Mouse (Mus musculus) A20 (cell line): Measurements from ENCODE around the gene Msi1.

Experiments used
- DNase-seq: peaks from one replicate; pipeline ENCODE4 v3.0.0-alpha.2; 2011; ENCODE audit warnings: low read depth, low spot score

Msi1 gene

GRCm38 (mm10) chr5:115429359-115430186, at the start of gene Msi1:
Gene Msi1 (plus strand): TSS chr5:115429599.
- no peak for DNase-seq

- no peak for DNase-seq
These were observed 37.5 kb upstream of the Msi1 start for GRCm38 (mm10) chr5:115391935-115392334.

- DNase-seq, result no peak
These were observed 36.4 kb upstream of the Msi1 start for GRCm38 (mm10) chr5:115392969-115393368.

GRCm38 (mm10) chr5:115394223-115394622, 35.2 kb upstream of the Msi1 start:
- DNase-seq, result no peak

- no peak for DNase-seq
These were observed 34.6 kb upstream of the Msi1 start for GRCm38 (mm10) chr5:115394836-115395235.

DNA sequence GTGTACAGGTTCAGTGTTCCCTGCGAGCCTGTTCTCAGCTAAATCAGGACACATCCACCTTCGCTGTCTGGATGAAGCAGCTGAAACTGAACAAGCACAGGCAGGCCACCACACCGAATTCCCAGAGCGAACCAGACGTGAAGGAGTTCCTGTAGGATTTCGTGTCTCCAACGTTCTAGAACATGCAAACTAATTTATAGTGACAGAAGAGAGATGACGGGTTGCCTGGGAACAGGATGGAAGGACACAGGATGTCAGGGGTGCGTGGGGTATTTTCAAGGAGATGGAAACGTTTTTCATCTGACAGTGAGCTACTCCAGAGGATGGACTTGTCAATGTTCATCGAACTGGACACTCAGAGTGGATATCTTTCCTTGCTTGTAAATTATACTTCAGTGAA, 32.7 kb upstream of the Msi1 start:
- DNase-seq, result no peak

DNA sequence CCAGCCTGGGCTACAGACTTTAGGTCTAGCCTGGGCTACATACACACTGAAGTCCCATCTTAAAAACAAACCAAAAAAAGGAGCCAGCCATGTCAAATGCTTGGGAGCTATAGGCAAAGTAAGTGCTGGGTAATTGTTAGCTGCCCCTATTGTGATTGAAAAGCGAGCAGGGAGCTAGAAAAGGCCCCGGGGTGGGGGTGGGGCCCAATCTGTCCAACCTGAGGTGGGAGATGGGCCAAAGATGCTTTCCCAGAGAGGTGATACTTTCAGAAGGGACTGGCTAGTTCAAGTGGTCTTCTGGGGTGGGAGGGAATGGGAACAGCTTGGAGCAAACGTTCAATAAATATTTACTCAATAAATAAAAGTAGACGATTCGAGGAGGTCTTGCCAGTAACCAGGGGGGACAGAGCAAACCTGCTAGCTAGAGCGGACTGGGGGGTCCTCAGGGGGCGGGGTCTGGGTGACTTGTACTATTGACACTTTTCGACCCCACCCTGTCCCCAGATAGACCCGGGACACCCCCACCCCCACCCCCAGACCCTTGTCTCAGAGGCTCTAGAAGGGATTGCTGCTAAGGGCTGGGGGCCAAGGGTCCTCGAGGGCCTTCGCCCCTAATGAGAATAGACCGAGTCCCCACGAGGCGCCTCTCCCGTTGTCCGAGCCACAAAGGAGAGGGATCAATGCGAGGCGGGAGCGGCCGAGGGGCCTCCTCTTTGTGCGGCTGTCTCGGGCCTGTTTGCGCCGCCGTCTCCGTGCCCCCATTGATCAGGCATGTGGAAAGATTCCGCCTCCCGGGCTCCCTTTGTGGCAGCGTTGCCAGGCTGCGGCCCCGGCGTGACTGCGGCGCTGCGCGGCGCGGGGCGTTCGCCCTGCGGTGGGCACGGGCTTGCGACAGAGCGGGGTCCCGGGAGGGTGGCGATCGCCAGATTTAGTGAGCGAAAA, 31.3 kb upstream of the Msi1 start:
- DNase-seq, result no peak

GRCm38 (mm10) chr5:115402063-115402462, 27.3 kb upstream of the Msi1 start:
- no peak for DNase-seq

DNA sequence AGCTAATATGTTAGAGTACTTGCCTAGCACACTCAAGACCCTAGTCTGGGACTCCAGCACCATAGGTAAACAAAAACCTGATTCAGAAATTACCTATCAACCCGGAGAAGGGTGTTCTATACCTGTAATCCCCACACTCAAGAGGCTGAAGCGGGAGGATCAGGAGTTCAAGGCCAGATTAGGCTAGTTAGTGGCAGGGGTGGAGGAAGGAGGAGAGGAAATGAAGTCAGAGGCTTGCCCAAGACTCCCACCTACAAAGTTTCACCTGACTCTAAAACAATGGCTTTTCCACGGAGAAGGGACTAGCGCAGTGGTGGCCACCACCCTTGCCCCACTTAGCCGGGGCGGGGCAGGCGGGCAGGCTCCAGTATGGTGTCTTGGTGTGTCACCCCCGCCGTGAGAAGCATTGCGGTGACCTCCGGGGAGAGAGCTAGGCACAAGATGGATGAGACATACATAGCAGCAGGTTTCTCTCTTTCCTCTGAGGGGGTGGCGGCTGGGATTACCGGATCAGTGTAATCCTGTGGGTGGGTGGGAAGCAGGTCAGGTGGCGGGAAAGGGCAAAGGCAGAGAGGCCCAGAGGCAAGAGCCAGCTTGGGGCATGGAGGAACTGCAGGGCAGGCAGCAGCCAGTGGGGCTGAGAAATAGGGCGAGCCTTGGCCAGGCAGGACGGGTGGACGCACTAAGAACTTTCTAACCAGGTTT, 25.8 kb upstream of the Msi1 start:
- no peak for DNase-seq

DNA sequence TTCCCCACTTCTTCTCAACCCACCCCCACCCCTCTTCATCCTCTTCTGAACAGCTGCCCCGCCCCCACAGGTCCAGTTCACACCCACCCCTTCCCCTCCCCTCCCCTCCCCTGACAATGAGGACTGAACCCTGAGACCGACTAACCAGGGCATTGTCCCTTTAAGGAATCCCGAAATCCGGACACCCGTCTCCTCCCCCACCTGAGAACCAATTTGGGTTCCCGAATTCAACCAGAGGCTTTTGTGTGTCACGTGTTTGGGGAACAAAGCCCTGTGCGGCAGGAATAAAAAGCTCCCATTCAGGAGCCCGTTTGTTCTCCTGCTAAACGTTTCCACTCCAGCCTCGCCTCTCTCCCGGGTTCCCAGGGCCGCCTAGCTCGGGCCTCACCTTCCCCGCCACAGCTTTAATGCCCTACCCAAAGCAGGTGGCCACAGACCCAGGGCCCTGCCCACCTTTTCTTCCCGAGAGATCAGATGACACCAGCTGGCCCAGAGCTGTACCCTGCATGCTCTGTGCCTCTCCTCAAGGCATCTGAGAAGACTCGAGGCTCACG, 25.1 kb upstream of the Msi1 start:
- DNase-seq, result no peak

GRCm38 (mm10) chr5:115405205-115405604, 24.2 kb upstream of the Msi1 start:
- no peak for DNase-seq

- DNase-seq, result no peak
These were observed 21.3 kb upstream of the Msi1 start for GRCm38 (mm10) chr5:115408110-115408509.

DNA sequence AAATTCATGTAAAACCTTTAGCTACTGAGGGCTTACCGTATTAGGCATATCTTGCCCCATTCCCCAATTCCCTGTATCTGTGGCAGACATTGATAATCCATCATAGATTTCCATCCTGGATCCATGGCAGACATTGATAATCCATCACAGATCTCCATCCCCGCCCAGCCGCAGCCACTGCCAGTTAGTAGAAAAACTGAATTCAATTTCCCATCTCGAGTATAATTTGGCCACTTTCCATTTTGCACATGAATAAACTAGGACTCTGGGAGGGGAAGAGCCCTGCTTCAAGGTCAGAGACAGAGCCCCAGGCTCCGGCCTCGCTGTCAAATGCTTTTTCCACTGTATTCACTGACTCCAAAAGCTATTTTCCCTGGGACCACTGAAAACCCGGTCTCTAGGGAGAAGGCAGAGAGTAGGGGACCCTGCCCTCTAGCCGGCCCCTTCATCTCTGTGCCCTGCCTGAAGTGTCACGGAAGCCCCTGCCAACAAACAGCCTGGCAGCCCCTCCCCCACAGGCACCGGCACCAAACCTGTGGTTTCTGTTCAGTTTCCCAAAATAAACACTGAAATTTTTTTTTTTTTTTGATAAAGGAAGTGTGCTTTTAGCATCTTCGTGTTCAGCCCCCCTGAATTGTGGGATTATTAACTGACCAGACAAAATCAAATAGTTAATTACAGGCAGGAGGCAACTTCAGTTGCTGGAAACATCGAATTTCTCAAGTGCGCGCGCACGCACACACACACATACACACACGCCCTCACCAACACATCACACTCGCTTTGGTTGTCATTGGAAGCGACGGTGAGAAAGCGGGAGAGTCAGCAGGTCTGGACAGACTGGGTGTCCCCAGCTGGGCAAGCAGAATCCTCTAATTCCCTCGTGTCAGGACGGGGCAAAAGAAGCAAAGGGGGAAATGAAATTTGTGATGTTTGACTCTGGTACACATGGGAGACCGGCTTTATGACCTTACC, 14.0 kb upstream of the Msi1 start:
- DNase-seq, result peak; percentile 55

- DNase-seq, result no peak
These were observed 504 bp upstream of the Msi1 start for GRCm38 (mm10) chr5:115428831-115429358.

DNA sequence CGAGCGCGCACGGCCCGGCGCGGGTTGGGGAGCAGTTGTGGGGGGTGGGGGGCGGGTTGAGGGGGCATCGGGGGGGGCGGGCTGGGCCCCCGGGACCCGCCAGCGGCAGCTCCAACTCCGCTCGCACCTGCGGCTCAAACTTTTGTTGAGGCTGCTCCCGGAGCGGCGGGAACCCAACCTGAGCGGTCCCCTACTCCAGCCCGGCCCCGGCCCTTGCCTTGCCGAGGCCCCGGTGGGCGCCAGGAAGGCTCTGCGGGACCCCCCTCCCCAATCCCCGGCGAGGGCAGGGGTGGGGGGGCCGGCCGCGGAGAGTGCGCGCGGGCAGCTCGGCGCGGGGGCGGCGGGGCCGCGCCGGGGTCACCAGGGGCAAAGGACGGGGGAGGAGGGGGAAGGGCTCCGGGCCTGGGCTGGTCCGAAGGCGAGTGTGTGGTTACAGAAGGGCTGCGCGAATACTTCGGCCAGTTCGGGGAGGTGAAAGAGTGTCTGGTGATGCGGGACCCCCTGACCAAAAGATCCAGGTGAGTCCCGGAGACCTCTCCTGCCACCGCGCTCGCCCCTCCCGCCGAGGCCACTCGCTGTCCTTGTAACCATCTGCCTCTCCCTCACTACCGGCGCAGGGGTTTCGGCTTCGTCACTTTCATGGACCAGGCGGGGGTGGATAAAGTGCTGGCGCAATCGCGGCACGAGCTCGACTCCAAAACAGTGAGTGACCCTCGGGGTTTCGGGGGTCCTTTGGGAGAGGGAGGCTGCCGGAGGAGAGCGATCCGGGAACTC, 975 bp downstream of the Msi1 start:
- DNase-seq, result no peak

DNA sequence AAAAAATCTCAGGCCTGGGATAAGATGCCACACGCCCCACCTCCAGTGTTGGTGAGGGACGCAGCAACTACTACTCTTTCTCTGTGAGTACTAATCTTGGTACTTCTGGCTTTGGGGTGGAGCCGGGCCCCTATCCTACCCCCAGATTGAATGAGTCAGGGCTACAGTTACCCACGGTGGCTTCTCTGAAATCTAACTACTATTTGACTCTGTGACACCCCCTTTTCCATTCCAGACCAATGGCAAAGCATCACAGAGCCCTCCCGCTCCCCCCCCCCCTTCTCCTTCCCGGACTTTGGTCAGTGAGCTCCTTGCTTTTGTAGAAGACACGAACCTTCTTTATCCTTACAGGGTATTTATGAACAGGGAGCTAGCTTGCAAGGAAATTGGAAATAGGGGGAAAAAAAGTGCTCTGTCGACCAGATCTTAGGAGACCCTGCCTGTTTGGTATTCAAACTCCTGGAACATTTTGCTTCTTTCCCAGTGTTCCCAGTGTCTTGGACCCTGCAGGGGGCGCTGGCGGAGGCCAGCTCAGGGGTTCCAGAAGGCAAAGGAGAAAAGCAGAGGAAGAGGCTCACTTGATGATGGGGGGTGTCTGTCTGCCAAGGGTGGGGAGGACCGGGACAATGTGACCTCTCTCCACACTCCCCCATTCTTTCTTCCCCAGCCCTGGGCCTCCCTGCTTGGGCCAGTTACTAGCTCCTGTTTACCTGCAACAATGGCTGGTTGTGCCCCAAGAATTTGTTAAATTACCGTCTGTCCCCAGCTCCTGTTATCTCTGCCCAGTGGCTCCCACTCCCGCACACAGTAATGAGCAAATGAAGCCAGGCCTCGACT, 1.9 kb downstream of the Msi1 start:
- no peak for DNase-seq

DNA sequence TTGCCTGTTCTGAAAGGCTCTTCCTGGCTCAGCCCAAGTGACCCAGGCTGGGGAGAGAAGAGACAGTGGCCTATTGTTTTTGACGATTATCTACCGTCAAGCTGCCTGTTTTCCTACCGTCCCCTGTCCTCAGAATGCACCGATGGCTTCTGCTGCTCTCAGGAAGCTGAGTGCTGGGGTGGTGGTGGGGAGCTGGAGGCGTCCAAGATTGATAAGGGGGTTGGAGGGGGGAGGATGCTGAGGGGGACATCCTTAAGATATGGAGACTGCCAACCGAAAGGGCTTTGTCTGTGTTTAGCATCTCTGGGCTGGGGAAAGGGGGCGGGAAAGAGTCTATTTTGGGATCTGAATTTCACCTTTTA, 2.5 kb downstream of the Msi1 start:
- DNase-seq, result no peak

DNA sequence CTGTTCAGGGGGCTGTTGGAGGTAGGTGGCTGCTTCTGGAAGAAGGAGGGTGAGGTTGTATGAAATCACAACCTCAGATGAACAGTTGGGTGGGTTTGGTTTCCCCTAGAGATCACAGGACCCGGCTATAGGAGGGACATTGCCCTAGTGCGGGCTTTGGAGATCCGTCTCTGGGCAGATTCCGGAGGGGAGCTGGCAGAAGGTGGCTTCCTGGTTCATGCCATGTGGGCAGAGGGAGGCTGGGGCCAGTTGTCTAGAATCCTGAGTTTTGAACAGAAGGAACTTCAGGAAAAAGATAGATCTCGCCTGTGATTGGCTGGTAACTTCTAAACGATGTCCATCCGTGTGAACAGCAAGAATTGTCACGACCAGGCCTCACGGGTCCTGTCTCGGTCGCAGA, 3.0 kb downstream of the Msi1 start:
- DNase-seq, result no peak

DNA sequence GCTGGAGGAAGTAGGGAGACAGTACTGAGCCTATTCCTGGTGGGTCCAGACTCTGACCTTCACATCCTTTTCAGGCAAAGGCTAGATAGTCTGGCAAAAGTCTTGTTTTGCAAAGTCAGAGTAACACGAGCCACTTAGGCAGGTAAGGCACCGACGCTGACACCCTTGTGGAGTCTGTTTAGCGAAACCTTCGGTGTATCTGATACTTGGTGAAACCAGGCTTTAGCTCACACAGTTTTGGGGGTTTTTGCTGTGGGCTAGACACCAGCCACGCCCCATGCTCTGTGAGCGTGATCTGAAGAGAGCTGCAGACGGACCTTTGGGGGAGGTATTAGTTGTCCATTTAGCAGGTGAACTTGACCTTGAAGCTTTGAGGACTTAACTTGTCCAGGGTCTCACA, 3.8 kb downstream of the Msi1 start:
- DNase-seq, result no peak
